Mouse (Mus musculus) forebrain, embryonic 14.5 days (tissue): ENCODE data around the gene Hlf. TPM values are rescaled to one million over a fixed set of nuclear protein-coding genes. Genes with fewer than 3 reads are reported as not detected.
A peak's percentile ranks its signal among the peaks of the same experiment; 100 is the strongest.

Experiments used
- ATAC-seq: fragments of 200-750 bp; cut with Nextera tagmentation; 2 replicates; pipeline ENCODE4 v1.8.0; 2017; ENCODE audit warnings: mild to moderate bottlenecking, moderate library complexity
- DNase-seq: peaks from one replicate; pipeline ENCODE4 v3.0.0-alpha.2; 2015; ENCODE audit warnings: low spot score
- H3K27ac ChIP-seq: fragments of 300-500 bp; sonication (generic); 2 replicates; pipeline ENCODE4 v1.5.1; 2014; ENCODE audit warnings: low read depth, mild to moderate bottlenecking, control low read depth, low read length, moderate library complexity
- H3K27me3 ChIP-seq: fragments of 300-500 bp; sonication (generic); replicated peaks from 2 replicates; pipeline ENCODE4 v1.6.1; 2014; ENCODE audit warnings: low read length, control low read depth, mixed read lengths; ENCODE audit not compliant: control insufficient read depth, insufficient read depth
- H3K36me3 ChIP-seq: fragments of 300-500 bp; sonication (generic); 2 replicates; pipeline ENCODE4 v1.6.1; 2014; ENCODE audit warnings: low read length, control low read depth; ENCODE audit not compliant: control insufficient read depth, insufficient read depth
- H3K4me1 ChIP-seq: fragments of 300-500 bp; sonication (generic); 2 replicates; pipeline ENCODE4 v1.6.1; 2014; ENCODE audit warnings: antibody characterized with exemption, low read length, control low read depth; ENCODE audit not compliant: control insufficient read depth, insufficient read depth
- H3K4me2 ChIP-seq: fragments of 300-500 bp; sonication (generic); 2 replicates; pipeline ENCODE4 v1.6.1; 2014; ENCODE audit warnings: mild to moderate bottlenecking, control low read depth, low read length
- H3K4me3 ChIP-seq: fragments of 300-500 bp; sonication (generic); 2 replicates; pipeline ENCODE4 v1.5.1; 2014; ENCODE audit warnings: low read depth, low read length, control low read depth
- H3K9ac ChIP-seq: fragments of 300-500 bp; sonication (generic); 2 replicates; pipeline ENCODE4 v1.6.1; 2014; ENCODE audit warnings: mild to moderate bottlenecking, low read length, control low read depth, moderate library complexity
- H3K9me3 ChIP-seq: fragments of 300-500 bp; sonication (generic); replicated peaks from 2 replicates; pipeline ENCODE4 v1.6.1; 2016; ENCODE audit warnings: low read length, control low read depth, mixed read lengths; ENCODE audit not compliant: control insufficient read depth
- WGBS: fragments of 180-500 bp; shearing (Covaris S2); extraction: QIAGEN DNeasy Blood & Tissue Kit; methylation state at CpG from one replicate; pipeline ENCODE4 v1.1.7; 2014; 5-methylcytosine and 5-hydroxymethylcytosine counted together
- polyA plus RNA-seq: library from polyadenylated mRNA; unstranded; fragments of >200 nt; fragmentation: Nextera tagmentation; extraction: Ambion mirVana; gene quantifications from 2 replicates; pipeline ENCODE4 v1.2.1, GENCODE M21; 2014

Gene Hlf
- polyA plus RNA-seq, 1 experiment from 2014 or later = 3.5 TPM

- WGBS = 95% methylated on average over 7 of the region's 7 CpGs
- DNase-seq (no peak), ATAC-seq (no peak)
- Histone ChIP-seq H3K4me2 (no peak overlapping the region), H3K9me3 (no peaks in the 10 kb centered on the region), H3K36me3 (no peaks in the 10 kb centered on the region), H3K27ac (no peak overlapping the region), H3K27me3 (no peaks in the 10 kb centered on the region), H3K4me1 (peaks cover 10% of the 10 kb centered on the region; the same call in 1 of the 2 replicates), H3K4me3 (no peak overlapping the region), H3K9ac (no peak overlapping the region)
Observed at GRCm38 (mm10) chr11:90352696-90353095, 38.0 kb downstream of the Hlf start.

- Histone ChIP-seq H3K27me3 (no peaks in the 10 kb centered on the region), H3K27ac (no peak overlapping the region), H3K36me3 (no peaks in the 10 kb centered on the region), H3K9ac (no peak overlapping the region), H3K4me2 (no peak overlapping the region), H3K9me3 (no peaks in the 10 kb centered on the region), H3K4me1 (no peaks in the 10 kb centered on the region), H3K4me3 (no peak overlapping the region)
- no peak for ATAC-seq
- WGBS = 78% methylated on average over 4 of the region's 4 CpGs
- DNase-seq = no peak
Observed at GRCm38 (mm10) chr11:90350153-90350512, 40.6 kb downstream of the Hlf start.

DNA sequence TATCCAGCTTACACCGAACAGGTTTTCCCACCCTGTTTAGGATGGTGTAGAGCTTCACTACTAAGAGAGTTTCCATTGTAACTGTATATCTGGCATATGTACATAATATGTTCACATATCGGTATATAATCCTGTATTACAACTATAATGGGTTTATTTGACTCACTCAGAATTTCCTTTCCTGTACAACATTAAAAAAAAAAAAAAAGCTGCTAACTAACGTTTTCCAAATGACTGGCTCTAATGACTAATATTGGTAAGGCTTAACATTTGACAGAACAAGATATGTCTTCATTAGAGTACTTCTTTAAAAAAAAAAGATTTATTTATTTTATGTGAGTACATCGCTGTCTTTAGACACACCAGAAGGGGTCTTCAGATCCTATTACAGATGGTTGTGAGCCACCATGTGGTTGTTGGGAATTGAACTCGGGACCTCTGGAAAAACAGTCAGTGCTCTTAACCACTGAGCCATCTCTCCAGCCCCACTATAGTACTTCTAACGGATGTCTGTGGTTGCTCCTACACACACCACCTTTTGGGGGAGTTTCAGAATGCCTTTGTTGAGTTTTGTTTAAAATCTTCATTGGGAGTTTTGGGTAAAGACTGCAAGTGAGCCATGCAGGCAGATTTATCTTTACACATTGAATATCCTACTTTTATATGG lies 41.1 kb downstream of the Hlf start:
- no peaks in the 10 kb centered on the region for H3K9me3 ChIP-seq
- DNase-seq (no peak), ATAC-seq (no peak)
- no peak overlapping the region for H3K27ac ChIP-seq
- H3K27me3 ChIP-seq = no peaks in the 10 kb centered on the region
- WGBS = 91% methylated on average over 6 of the region's 6 CpGs
- H3K9ac ChIP-seq = no peak overlapping the region
- H3K4me3 ChIP-seq = no peak overlapping the region
- no peaks in the 10 kb centered on the region for H3K4me1 ChIP-seq
- no peaks in the 10 kb centered on the region for H3K36me3 ChIP-seq
- H3K4me2 ChIP-seq = no peak overlapping the region

DNA sequence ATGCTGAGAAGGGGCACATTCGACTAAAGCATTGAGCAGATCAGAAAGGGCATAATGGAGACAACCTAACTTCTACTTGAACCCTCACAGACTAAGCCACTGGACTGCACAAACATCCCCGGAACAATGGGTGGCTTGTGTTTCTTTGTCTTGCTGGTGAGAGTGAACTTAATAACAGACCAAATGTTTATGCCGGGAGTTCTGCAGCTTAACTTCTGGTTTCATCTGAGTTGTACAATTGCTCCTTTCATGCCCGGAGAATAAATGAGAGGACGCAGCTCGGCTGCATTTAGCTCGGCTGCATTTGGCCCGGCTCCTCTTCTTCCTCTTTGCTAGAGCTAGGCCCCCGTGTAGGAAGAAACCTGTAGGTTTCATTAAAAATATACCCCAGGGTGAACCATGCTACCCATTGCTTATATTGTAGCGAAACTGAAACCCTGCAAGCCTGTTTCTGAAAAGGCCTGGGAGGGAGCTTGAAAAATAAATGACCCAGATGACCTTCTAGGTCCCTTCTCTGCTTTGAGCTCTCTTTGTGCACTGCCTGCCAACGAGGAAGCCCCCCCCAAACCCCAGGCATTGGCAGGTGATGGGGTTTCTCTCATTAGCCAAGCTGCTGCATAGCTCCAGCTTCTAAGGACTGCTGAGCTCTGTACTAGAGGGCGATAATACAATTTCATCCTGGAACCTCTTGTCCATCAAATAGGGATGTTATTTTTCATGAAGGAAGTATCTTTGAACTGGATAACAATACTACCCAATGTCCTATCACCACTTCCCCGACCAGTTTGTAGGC lies 42.8 kb downstream of the Hlf start:
- Histone ChIP-seq H3K27me3 (no peaks in the 10 kb centered on the region), H3K9me3 (no peaks in the 10 kb centered on the region), H3K4me1 (no peaks in the 10 kb centered on the region), H3K27ac (no peak overlapping the region), H3K9ac (no peak overlapping the region), H3K36me3 (no peaks in the 10 kb centered on the region), H3K4me2 (no peak overlapping the region), H3K4me3 (no peak overlapping the region)
- ATAC-seq (peak; percentile 37; the same call in 1 of the 2 replicates), DNase-seq (peak; percentile 40)
- 29% methylated on average over 13 of the region's 13 CpGs for WGBS

DNA sequence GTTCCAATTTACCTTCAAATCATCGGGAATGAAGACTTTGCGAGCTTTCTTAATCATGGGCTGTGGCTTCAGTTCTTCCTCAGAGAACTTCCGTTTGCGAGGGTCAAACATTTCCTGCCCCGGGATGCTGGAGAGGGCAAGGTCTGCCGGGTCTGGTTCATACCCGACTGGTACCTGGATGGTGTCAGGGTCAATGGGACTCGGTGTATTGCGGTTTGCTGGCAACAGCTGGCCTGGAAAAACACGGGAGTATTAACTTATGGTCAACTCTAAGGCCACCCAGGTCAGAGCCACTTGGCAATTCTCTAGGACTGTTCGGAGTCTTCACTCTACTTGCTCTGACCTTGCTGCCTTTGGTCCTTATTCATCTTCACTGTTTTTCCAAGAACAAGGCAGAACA lies 44.9 kb downstream of the Hlf start:
- Histone ChIP-seq H3K9me3 (no peaks in the 10 kb centered on the region), H3K27me3 (no peaks in the 10 kb centered on the region), H3K27ac (no peak overlapping the region), H3K36me3 (no peaks in the 10 kb centered on the region), H3K4me3 (no peak overlapping the region), H3K4me2 (no peak overlapping the region), H3K9ac (no peak overlapping the region), H3K4me1 (no peaks in the 10 kb centered on the region)
- DNase-seq (no peak), ATAC-seq (no peak)
- 96% methylated on average over 11 of the region's 11 CpGs for WGBS

- Histone ChIP-seq H3K4me3 (no peak overlapping the region), H3K36me3 (no peaks in the 10 kb centered on the region), H3K27me3 (no peaks in the 10 kb centered on the region), H3K4me1 (no peaks in the 10 kb centered on the region), H3K4me2 (no peak overlapping the region), H3K27ac (no peak overlapping the region), H3K9me3 (no peaks in the 10 kb centered on the region), H3K9ac (no peak overlapping the region)
- ATAC-seq (no peak), DNase-seq (no peak)
- WGBS = 93% methylated on average over 5 of the region's 5 CpGs
Observed at GRCm38 (mm10) chr11:90342858-90343257, 47.8 kb downstream of the Hlf start.

DNA sequence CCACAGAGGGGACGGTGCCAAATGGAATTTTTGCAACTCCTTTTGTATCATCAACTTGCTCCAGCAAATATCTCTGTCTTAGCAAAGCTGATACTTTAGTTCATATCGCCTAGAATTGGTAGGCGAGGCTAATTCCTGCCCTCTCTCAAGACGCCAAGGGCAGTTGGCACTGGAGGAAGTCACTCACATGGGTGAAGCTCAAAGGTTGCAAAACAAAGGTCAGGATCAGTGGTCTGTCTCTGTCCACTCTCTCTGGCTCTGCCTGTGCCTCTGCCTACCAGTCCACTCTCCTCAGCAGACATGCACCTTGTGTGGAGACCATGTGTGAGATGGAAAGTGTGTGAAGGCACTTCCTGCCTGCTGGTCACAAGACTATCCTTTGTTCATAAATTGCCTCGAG lies 48.4 kb downstream of the Hlf start:
- 87% methylated on average over 5 of the region's 5 CpGs for WGBS
- ATAC-seq = no peak

GRCm38 (mm10) chr11:90340836-90341235 lies 49.9 kb downstream of the Hlf start:
- Histone ChIP-seq H3K9ac (no peak overlapping the region), H3K4me2 (no peak overlapping the region), H3K4me3 (no peak overlapping the region), H3K27ac (no peak overlapping the region), H3K36me3 (no peaks in the 10 kb centered on the region), H3K9me3 (no peaks in the 10 kb centered on the region), H3K4me1 (no peaks in the 10 kb centered on the region), H3K27me3 (no peaks in the 10 kb centered on the region)
- ATAC-seq (no peak), DNase-seq (no peak)
- 97% methylated on average over 13 of the region's 13 CpGs for WGBS

More for the DNA sequence above, 48.4 kb downstream of the Hlf start:
- Histone ChIP-seq H3K27me3 (no peaks in the 10 kb centered on the region), H3K36me3 (no peaks in the 10 kb centered on the region), H3K4me2 (no peak overlapping the region), H3K9me3 (no peaks in the 10 kb centered on the region), H3K4me1 (no peaks in the 10 kb centered on the region), H3K9ac (no peak overlapping the region), H3K27ac (no peak overlapping the region), H3K4me3 (no peak overlapping the region)
- no peak for DNase-seq

GRCm38 (mm10) chr11:90334816-90335215 lies 55.9 kb downstream of the Hlf start:
- 80% methylated on average over 1 of the region's 1 CpGs for WGBS
- Histone ChIP-seq H3K27ac (no peak overlapping the region), H3K4me3 (no peak overlapping the region), H3K27me3 (no peaks in the 10 kb centered on the region), H3K9me3 (no peaks in the 10 kb centered on the region), H3K4me1 (no peaks in the 10 kb centered on the region), H3K9ac (no peak overlapping the region), H3K36me3 (no peaks in the 10 kb centered on the region), H3K4me2 (no peak overlapping the region)
- ATAC-seq = no peak
- no peak for DNase-seq
